Mouse (Mus musculus) forebrain, embryonic 16.5 days (tissue): ENCODE measurements around the gene Scn2a. TPM values are rescaled to one million over a fixed set of nuclear protein-coding genes. Genes with fewer than 3 reads are reported as not detected.
"Not testable (repeated sequence)": the region's sequence is repeated elsewhere in the genome, so short reads cannot be mapped to it uniquely, and the experiment has no call there.

Experiments
- ATAC-seq: fragments of 200-750 bp; cut with Nextera tagmentation; 2 replicates; pipeline ENCODE4 v1.8.0; 2017; ENCODE audit warnings: mild to moderate bottlenecking, moderate library complexity
- H3K27ac ChIP-seq: fragments of 300-500 bp; sonication (generic); 2 replicates; pipeline ENCODE4 v1.5.1; 2014; ENCODE audit warnings: low read length, control low read depth
- H3K27me3 ChIP-seq: fragments of 300-500 bp; sonication (generic); replicated peaks from 2 replicates; pipeline ENCODE4 v1.6.1; 2014; ENCODE audit warnings: low read length; ENCODE audit not compliant: control insufficient read depth, insufficient read depth
- H3K36me3 ChIP-seq: fragments of 300-500 bp; sonication (generic); 2 replicates; pipeline ENCODE4 v1.6.1; 2014; ENCODE audit not compliant: control insufficient read depth, insufficient read depth
- H3K4me1 ChIP-seq: fragments of 300-500 bp; sonication (generic); replicated peaks from 2 replicates; pipeline ENCODE4 v1.6.1; 2014; ENCODE audit warnings: low read length; ENCODE audit not compliant: control insufficient read depth, insufficient read depth
- H3K4me2 ChIP-seq: fragments of 300-500 bp; sonication (generic); 2 replicates; pipeline ENCODE4 v1.6.1; 2014; ENCODE audit warnings: mild to moderate bottlenecking, low read length, control low read depth
- H3K4me3 ChIP-seq: fragments of 300-500 bp; sonication (generic); replicated peaks from 2 replicates; pipeline ENCODE4 v1.5.1; 2014; ENCODE audit warnings: mild to moderate bottlenecking, low read length, control low read depth
- H3K9ac ChIP-seq: fragments of 300-500 bp; sonication (generic); replicated peaks from 2 replicates; pipeline ENCODE4 v1.6.1; 2014; ENCODE audit warnings: low read depth, low read length, control low read depth
- H3K9me3 ChIP-seq: fragments of 300-500 bp; sonication (generic); 2 replicates; pipeline ENCODE4 v1.6.1; 2016; ENCODE audit warnings: low read length; ENCODE audit not compliant: control insufficient read depth
- WGBS: fragments of 180-500 bp; shearing (Covaris S2); extraction: QIAGEN DNeasy Blood & Tissue Kit; methylation state at CpG from one replicate; pipeline ENCODE4 v1.1.7; 2014; 5-methylcytosine and 5-hydroxymethylcytosine counted together
- polyA plus RNA-seq: library from polyadenylated mRNA; unstranded; fragments of >200 nt; fragmentation: Nextera tagmentation; extraction: Ambion mirVana; gene quantifications from 2 replicates; pipeline ENCODE4 v1.2.1, GENCODE M21; 2015

The Scn2a gene
- polyA plus RNA-seq, 1 experiment from 2014 or later, result 42.8 TPM

DNA sequence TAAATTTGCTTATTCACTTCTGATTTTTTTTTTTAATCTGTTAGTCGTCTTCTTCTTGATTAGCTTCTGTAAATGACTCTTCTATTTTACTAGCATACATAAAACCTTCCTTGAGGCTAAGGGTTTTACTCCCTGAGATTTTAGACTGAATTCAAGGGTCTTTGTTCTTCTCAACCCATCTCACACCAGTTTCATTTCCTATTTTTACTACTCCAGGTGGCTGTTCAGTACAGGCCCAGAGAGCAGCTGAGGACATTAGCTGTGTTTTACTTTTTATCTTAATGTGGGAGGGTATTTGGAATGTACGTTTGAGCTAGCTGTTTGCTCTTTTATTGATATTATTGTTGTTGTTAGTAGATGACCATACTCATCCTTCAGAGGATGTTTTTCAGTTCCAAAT is 162.8 kb downstream of the Scn2a start:
- H3K27ac ChIP-seq, result no peak overlapping the region
- H3K9me3 ChIP-seq, result no peaks in the 10 kb centered on the region
- H3K4me1 ChIP-seq, result no peaks in the 10 kb centered on the region
- no peaks in the 10 kb centered on the region for H3K27me3 ChIP-seq
- H3K4me3 ChIP-seq, result no peak overlapping the region
- H3K36me3 ChIP-seq, result no peaks in the 10 kb centered on the region
- H3K9ac ChIP-seq, result no peak overlapping the region
- H3K4me2 ChIP-seq, result no peak overlapping the region
- 79% methylated on average over 2 of the region's 2 CpGs for WGBS
- no peak for ATAC-seq

DNA sequence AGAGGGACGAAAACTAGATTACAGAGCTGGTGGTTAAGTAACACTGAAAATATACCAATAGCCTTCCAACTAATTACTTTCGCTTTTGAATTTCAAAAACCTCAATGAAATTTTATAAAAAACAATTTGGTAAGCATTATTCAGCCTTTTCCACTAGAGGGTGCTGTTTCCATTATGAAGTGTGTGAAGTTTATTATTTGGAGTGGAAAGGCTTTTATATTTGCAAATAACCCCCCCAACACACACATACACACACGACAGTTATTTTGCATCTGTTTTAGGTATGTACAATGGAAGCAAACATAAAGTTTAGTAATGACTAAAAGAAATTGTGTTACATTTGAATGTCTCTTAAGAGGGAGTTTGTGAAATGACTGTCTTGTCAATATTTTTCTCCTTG is 171.9 kb downstream of the Scn2a start:
- ATAC-seq, result no peak
- no peak overlapping the region for H3K4me2 ChIP-seq
- 23% methylated on average over 3 of the region's 3 CpGs for whole genome bisulfite sequencing

GRCm38 (mm10) chr2:65793593-65793992 is 173.0 kb downstream of the Scn2a start:
- Histone ChIP-seq H3K27ac (no peak overlapping the region), H3K4me1 (peaks cover 6% of the 10 kb centered on the region), H3K9me3 (no peaks in the 10 kb centered on the region; the same call in 1 of the 2 replicates), H3K9ac (no peak overlapping the region), H3K36me3 (no peaks in the 10 kb centered on the region), H3K4me3 (no peak overlapping the region), H3K27me3 (no peaks in the 10 kb centered on the region), H3K4me2 (no peak overlapping the region)
- WGBS, result 88% methylated on average over 2 of the region's 2 CpGs
- no peak for ATAC-seq

More for the DNA sequence above, 171.9 kb downstream of the Scn2a start:
- Histone ChIP-seq H3K36me3 (no peaks in the 10 kb centered on the region), H3K9me3 (no peaks in the 10 kb centered on the region; the same call in 1 of the 2 replicates), H3K27ac (no peak overlapping the region), H3K9ac (no peak overlapping the region), H3K4me1 (peaks cover 6% of the 10 kb centered on the region), H3K4me3 (no peak overlapping the region), H3K27me3 (no peaks in the 10 kb centered on the region)

- Histone ChIP-seq H3K9me3 (no peaks in the 10 kb centered on the region; the same call in 1 of the 2 replicates), H3K36me3 (no peaks in the 10 kb centered on the region), H3K4me1 (no peaks in the 10 kb centered on the region), H3K4me2 (no peak overlapping the region), H3K27ac (no peak overlapping the region), H3K9ac (no peak overlapping the region), H3K27me3 (no peaks in the 10 kb centered on the region), H3K4me3 (no peak overlapping the region)
- ATAC-seq, result no peak
- WGBS, result 89% methylated on average over 1 of the region's 1 CpGs
Observed at GRCm38 (mm10) chr2:65801054-65801709, 180.6 kb downstream of the Scn2a start.

- Histone ChIP-seq H3K4me2 (no peak overlapping the region), H3K27me3 (no peaks in the 10 kb centered on the region), H3K36me3 (no peaks in the 10 kb centered on the region), H3K9ac (no peak overlapping the region), H3K9me3 (no peaks in the 10 kb centered on the region), H3K4me1 (no peaks in the 10 kb centered on the region), H3K4me3 (no peak overlapping the region), H3K27ac (no peak overlapping the region)
- ATAC-seq, result no peak
- WGBS, result 92% methylated on average over 6 of the region's 6 CpGs
Observed at GRCm38 (mm10) chr2:65806556-65806955, 186.0 kb downstream of the Scn2a start.

DNA sequence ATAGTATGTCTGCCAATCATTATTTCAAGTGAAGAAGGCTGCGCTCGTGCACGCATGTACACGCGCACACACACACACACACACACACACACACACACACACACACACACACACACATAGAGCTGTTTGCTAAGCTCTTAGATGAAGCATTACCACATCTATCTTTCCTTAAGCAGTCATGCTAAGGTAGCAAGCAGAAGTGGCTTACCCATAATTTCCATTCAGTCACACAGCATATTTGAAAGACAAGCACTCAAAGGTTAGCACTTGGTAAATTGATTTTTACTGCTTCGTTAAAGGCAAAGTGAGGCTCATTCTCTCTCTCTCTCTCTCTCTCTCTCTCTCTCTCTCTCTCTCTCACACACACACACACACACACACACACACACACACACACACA is 190.6 kb downstream of the Scn2a start:
- not testable (repeated sequence) for H3K4me3 ChIP-seq, H3K9ac ChIP-seq, H3K27ac ChIP-seq, H3K36me3 ChIP-seq, H3K4me2 ChIP-seq, H3K27me3 ChIP-seq, ATAC-seq, H3K4me1 ChIP-seq, H3K9me3 ChIP-seq
- WGBS, result 80% methylated on average over 6 of the region's 6 CpGs

Other genes starting within 250 kb of the Scn2a start
- gene Scn3a, start 53.1 kb upstream of the Scn2a start, polyA plus RNA-seq, result 55.8 and 57.4 TPM in 2 replicates
- gene Csrnp3, start 225.0 kb downstream of the Scn2a start, polyA plus RNA-seq, result 61.1 and 67.4 TPM in 2 replicates